Mouse (Mus musculus): ENCODE measurements around the gene Gm2000.

DNA sequence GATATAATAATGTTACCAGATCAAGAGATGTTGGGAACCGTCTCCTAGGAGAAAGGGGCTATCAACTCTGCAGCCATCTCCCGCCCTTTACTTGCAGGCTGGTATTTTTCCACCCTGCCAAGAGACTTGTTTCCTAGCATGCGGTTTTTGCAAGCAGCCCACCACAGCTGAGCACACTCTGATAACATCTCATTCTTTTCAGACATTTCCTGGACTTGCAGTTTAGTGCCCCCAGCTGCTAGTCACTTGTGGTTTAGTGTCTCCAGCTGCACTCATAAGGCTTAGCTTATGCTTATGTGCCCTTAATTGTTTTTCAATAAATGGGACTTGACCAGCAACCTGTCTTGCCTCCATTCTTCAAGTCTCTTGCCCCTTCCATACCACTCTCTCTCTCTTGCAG, 42.2 kb downstream of the Gm2000 start:
- TF ChIP-seq EP300 (IDR thresholded peaks at IDR 0.05) (no peak), CTCF (IDR thresholded peaks at IDR 0.05) (no peak)
